ENCODE assay signal across 14 mouse cellular contexts in genomic region chr4:45676137-45676536, GRCm38 (mm10).
DNase-seq lines count a peak whose midpoint lies in the region; ATAC-seq and TF ChIP-seq lines count a peak whose summit lies in the region.
"Had no signal": no experiment of that assay in that cellular context is flagged by ENCODE, and none has a peak within 500 bp of the region (broad histone marks: within the 10 kb centered on the region; RNA-seq: fewer than 3 reads in every experiment).

No protein-coding gene starts in this region.

- TF ChIP-seq POLR2A in heart, adult 2 months (IDR thresholded peaks at IDR 0.05; ENCODE audit: insufficient read depth, low read depth, low read length), result no peak

- no peaks in the 10 kb centered on the region for H3K9me3 ChIP-seq in heart, embryonic 10.5 days
- H3K9me3 ChIP-seq in kidney, embryonic 14.5 days (ENCODE audit: control insufficient read depth, low read length), result no peaks in the 10 kb centered on the region
- H3K9me3 ChIP-seq in lung, embryonic 15.5 days, result no peaks in the 10 kb centered on the region
- H3K9me3 ChIP-seq: embryonic facial prominence, embryonic 12.5 days; heart, embryonic 15.5 days; liver, embryonic 13.5 days; midbrain, embryonic 10.5 days; neural tube, embryonic 12.5 days had no signal

- TF ChIP-seq CTCF in heart, adult 2 months (IDR thresholded peaks at IDR 0.05), result peak; percentile 27

- WGBS in heart, adult 2 months, result 75% methylated on average over 6 of the region's 6 CpGs
- 60% methylated on average over 6 of the region's 6 CpGs for WGBS in heart, embryonic 10.5 days
- WGBS in kidney, embryonic 14.5 days, result 59% methylated on average over 6 of the region's 6 CpGs
- WGBS in lung, embryonic 15.5 days, result 57% methylated on average over 6 of the region's 6 CpGs

- no peaks in the 10 kb centered on the region for H3K36me3 ChIP-seq in heart, adult 2 months (ENCODE audit: control insufficient read depth, insufficient read depth, low read length)
- no peaks in the 10 kb centered on the region for H3K36me3 ChIP-seq in heart, embryonic 10.5 days
- no peaks in the 10 kb centered on the region for H3K36me3 ChIP-seq in kidney, embryonic 14.5 days (ENCODE audit: control insufficient read depth, insufficient read depth, low read length)
- H3K36me3 ChIP-seq in lung, embryonic 15.5 days, result no peaks in the 10 kb centered on the region
- H3K36me3 ChIP-seq: embryonic facial prominence, embryonic 12.5 days; heart, embryonic 15.5 days; liver, embryonic 13.5 days; midbrain, embryonic 10.5 days; neural tube, embryonic 12.5 days had no signal

- DNase-seq in heart, adult 2 months, result no peak
- no peak for DNase-seq in heart, embryonic 10.5 days (ENCODE audit: low spot score)
- DNase-seq in ES-CJ7 (ENCODE audit: low read depth, low spot score), result peak; percentile 29
- no peak for DNase-seq in embryo, embryonic 9.5 days (ENCODE audit: extremely low spot score)
- no peak for DNase-seq in layer of hippocampus, postnatal 25 days (ENCODE audit: extremely low spot score in 1 of 2, low spot score in 1 of 2)
- no peak for DNase-seq in neural tube, embryonic 10.5 days (ENCODE audit: extremely low spot score, low spot score)
- DNase-seq: cerebellum, adult 9-11 months; liver, embryonic 13.5 days had no signal

- H3K4me2 ChIP-seq in kidney, embryonic 14.5 days (replicated peaks; ENCODE audit: low read depth, low read length), result no peak overlapping the region
- no peak overlapping the region for H3K4me2 ChIP-seq in lung, embryonic 15.5 days
- H3K4me2 ChIP-seq: embryonic facial prominence, embryonic 12.5 days; heart, embryonic 15.5 days; liver, embryonic 13.5 days; neural tube, embryonic 12.5 days had no signal

- no peak overlapping the region for H3K4me3 ChIP-seq in heart, adult 2 months
- H3K4me3 ChIP-seq in heart, embryonic 10.5 days, result no peak overlapping the region
- no peak overlapping the region for H3K4me3 ChIP-seq in kidney, embryonic 14.5 days (ENCODE audit: low read length)
- no peak overlapping the region for H3K4me3 ChIP-seq in lung, embryonic 15.5 days
- H3K4me3 ChIP-seq: embryonic facial prominence, embryonic 12.5 days; heart, embryonic 15.5 days; liver, embryonic 13.5 days; midbrain, embryonic 10.5 days; neural tube, embryonic 12.5 days had no signal

- H3K79me2 ChIP-seq in heart, adult 2 months (replicated peaks; ENCODE audit: control insufficient read depth, insufficient read depth, low read length), result no peaks in the 10 kb centered on the region

- H3K9ac ChIP-seq in heart, adult 2 months (ENCODE audit: low read depth, low read length), result no peak overlapping the region
- H3K9ac ChIP-seq in kidney, embryonic 14.5 days (ENCODE audit: low read depth, low read length), result no peak overlapping the region
- H3K9ac ChIP-seq in lung, embryonic 15.5 days, result no peak overlapping the region
- H3K9ac ChIP-seq: embryonic facial prominence, embryonic 12.5 days; heart, embryonic 15.5 days; liver, embryonic 13.5 days; neural tube, embryonic 12.5 days had no signal

- no peaks in the 10 kb centered on the region for H3K4me1 ChIP-seq in heart, adult 2 months (ENCODE audit: control insufficient read depth, insufficient read depth, low read length)
- H3K4me1 ChIP-seq in heart, embryonic 10.5 days, result peaks cover 12% of the 10 kb centered on the region
- no peaks in the 10 kb centered on the region for H3K4me1 ChIP-seq in kidney, embryonic 14.5 days (ENCODE audit: control insufficient read depth, insufficient read depth, low read length)
- H3K4me1 ChIP-seq in lung, embryonic 15.5 days, result no peaks in the 10 kb centered on the region
- H3K4me1 ChIP-seq: heart, embryonic 15.5 days; liver, embryonic 13.5 days had no signal

- no peak for TF ChIP-seq EP300 in heart, adult 2 months (IDR thresholded peaks at IDR 0.05; ENCODE audit: insufficient read depth, low read depth, low read length)

- intact Hi-C loops in heart, adult 2 months (cut with DNase I), result no loop called here

- ATAC-seq in kidney, embryonic 14.5 days (ENCODE audit: low FRiP score, low TSS enrichment), result 0 out of 2 replicates have a peak, but pooled peaks have one; percentile 55
- 0 out of 2 replicates have a peak, but pooled peaks have one; percentile 41 for ATAC-seq in lung, embryonic 15.5 days (ENCODE audit: borderline replicate concordance, extremely low read depth, low FRiP score, low TSS enrichment)

- H3K27me3 ChIP-seq in heart, adult 2 months (ENCODE audit: control insufficient read depth, insufficient read depth, low read length), result no peaks in the 10 kb centered on the region
- H3K27me3 ChIP-seq in heart, embryonic 10.5 days (ENCODE audit: insufficient read depth, poor library complexity, severe bottlenecking), result peaks cover 11% of the 10 kb centered on the region; the same call in 1 of the 2 replicates
- no peaks in the 10 kb centered on the region; the same call in 1 of the 2 replicates for H3K27me3 ChIP-seq in kidney, embryonic 14.5 days (ENCODE audit: control insufficient read depth, insufficient read depth, low read length)
- no peaks in the 10 kb centered on the region for H3K27me3 ChIP-seq in lung, embryonic 15.5 days
- H3K27me3 ChIP-seq: neural tube, embryonic 12.5 days had no signal

- no peak overlapping the region for H3K27ac ChIP-seq in heart, adult 2 months
- H3K27ac ChIP-seq in heart, embryonic 10.5 days, result no peak overlapping the region
- no peak overlapping the region for H3K27ac ChIP-seq in kidney, embryonic 14.5 days (ENCODE audit: low read depth, low read length)
- H3K27ac ChIP-seq in lung, embryonic 15.5 days, result no peak overlapping the region
- H3K27ac ChIP-seq: embryonic facial prominence, embryonic 12.5 days; heart, embryonic 15.5 days; liver, embryonic 13.5 days; midbrain, embryonic 10.5 days; neural tube, embryonic 12.5 days had no signal
